Mouse (Mus musculus) MEL (cell line): ENCODE results near the gene Fgd1. TPM values are rescaled to one million over a fixed set of nuclear protein-coding genes. Genes with fewer than 3 reads are reported as not detected.

Experiments
- DNase-seq: peaks from one replicate; pipeline ENCODE4 v3.0.0; 2011; ENCODE audit warnings: low read depth, low spot score
- H3K27ac ChIP-seq: 2 replicates; pipeline ENCODE4 v1.5.1; 2012; ENCODE audit warnings: low read depth, mild to moderate bottlenecking, control low read depth, low read length, moderate library complexity; ENCODE audit not compliant: control insufficient read depth
- H3K27me3 ChIP-seq, 2 experiments: fragments of 150-350 bp in 1 of 2; sonication (generic) in 1 of 2; 2 replicates each; pipeline ENCODE4 v1.6.1; 2012; ENCODE audit warnings: low read length in 2 of 2, mild to moderate bottlenecking in 2 of 2, improper control_type of control experiment in 1 of 2, moderate library complexity in 1 of 2; ENCODE audit not compliant: insufficient read depth in 2 of 2, control insufficient read depth in 1 of 2
- H3K36me3 ChIP-seq, 2 experiments: 2 replicates each; pipeline ENCODE4 v1.6.1; 2012 to 2014; ENCODE audit warnings: low read length in 2 of 2, improper control_type of control experiment in 1 of 2, inconsistent platforms in 1 of 2, mild to moderate bottlenecking in 1 of 2; ENCODE audit not compliant: insufficient read depth in 2 of 2, control insufficient read depth in 1 of 2
- H3K4me1 ChIP-seq, 2 experiments: fragments of 150-350 bp in 1 of 2; sonication (generic) in 1 of 2; 2 replicates each; pipeline ENCODE4 v1.6.1; 2012; ENCODE audit warnings: low read length in 2 of 2, improper control_type of control experiment in 1 of 2, mild to moderate bottlenecking in 1 of 2; ENCODE audit not compliant: insufficient read depth in 2 of 2, control insufficient read depth in 1 of 2
- H3K4me3 ChIP-seq, 2 experiments: fragments of 150-350 bp in 1 of 2; sonication (generic) in 1 of 2; 2 replicates each; pipeline ENCODE4 v1.5.1; 2012; ENCODE audit warnings: low read depth in 2 of 2, low read length in 2 of 2, mild to moderate bottlenecking in 2 of 2, moderate library complexity in 2 of 2, control low read depth in 1 of 2, improper control_type of control experiment in 1 of 2; ENCODE audit not compliant: control insufficient read depth in 1 of 2, insufficient read depth in 1 of 2
- H3K79me2 ChIP-seq: 2 replicates; pipeline ENCODE4 v1.6.1; 2012; ENCODE audit warnings: mild to moderate bottlenecking, low read length, moderate library complexity; ENCODE audit not compliant: control insufficient read depth, poor library complexity, insufficient read depth
- H3K9ac ChIP-seq: 2 replicates; pipeline ENCODE4 v1.6.1; 2012; ENCODE audit warnings: low read depth, mild to moderate bottlenecking, control low read depth, low read length, moderate library complexity; ENCODE audit not compliant: control insufficient read depth, poor library complexity, severe bottlenecking
- H3K9me3 ChIP-seq: fragments of 150-350 bp; sonication (generic); replicated peaks from 2 replicates; pipeline ENCODE4 v1.6.1; 2012; ENCODE audit warnings: mild to moderate bottlenecking, low read length, improper control_type of control experiment, moderate library complexity; ENCODE audit not compliant: insufficient read depth
- ELF1 ChIP-seq: IDR thresholded peaks from 2 replicates; pipeline ENCODE4 v1.6.1; 2014; ENCODE audit warnings: low read depth, mild to moderate bottlenecking, inconsistent platforms, low read length, improper control_type of control experiment, moderate library complexity
- EP300 ChIP-seq, 2 experiments: IDR thresholded peaks; 2 replicates each; pipeline ENCODE4 v1.6.1; 2011; ENCODE audit warnings: improper control_type of control experiment in 2 of 2, low read length in 2 of 2, low read depth in 1 of 2, mild to moderate bottlenecking in 1 of 2
- GATA1 ChIP-seq: IDR thresholded peaks from 2 replicates; pipeline ENCODE4 v1.6.1; 2011; ENCODE audit warnings: low read depth, low read length, improper control_type of control experiment
- HCFC1 ChIP-seq: IDR thresholded peaks from 2 replicates; pipeline ENCODE4 v1.6.1; 2012; ENCODE audit warnings: low read depth, mild to moderate bottlenecking, inconsistent platforms, low read length, improper control_type of control experiment, moderate library complexity
- NRF1 ChIP-seq: IDR thresholded peaks from 2 replicates; pipeline ENCODE4 v1.6.1; 2014; ENCODE audit warnings: low read depth, mild to moderate bottlenecking, inconsistent platforms, low read length, improper control_type of control experiment, moderate library complexity; ENCODE audit not compliant: poor library complexity, insufficient read depth, severe bottlenecking
- RCOR1 ChIP-seq: IDR thresholded peaks from 2 replicates; pipeline ENCODE4 v1.6.1; 2012; ENCODE audit warnings: low read depth, mild to moderate bottlenecking, inconsistent platforms, low read length, improper control_type of control experiment
- TCF12 ChIP-seq: IDR thresholded peaks from 2 replicates; pipeline ENCODE4 v1.6.1; 2014; ENCODE audit warnings: low read depth, mild to moderate bottlenecking, inconsistent platforms, low read length, improper control_type of control experiment, moderate library complexity
- UBTF ChIP-seq: IDR thresholded peaks from 2 replicates; pipeline ENCODE4 v1.6.1; 2012; ENCODE audit warnings: low read depth, mild to moderate bottlenecking, inconsistent platforms, low read length, improper control_type of control experiment, moderate library complexity, borderline replicate concordance; ENCODE audit not compliant: insufficient read depth
- polyA plus RNA-seq, 2 experiments: library from polyadenylated mRNA; stranded (reverse) in 1 of 2; unstranded in 1 of 2; fragments of >175 nt in 1 of 2; fragments of >200 nt in 1 of 2; gene quantifications; 2 replicates each; pipeline versions ENCODE4 v1.2.1 to v1.2.4; 2012; ENCODE audit warnings: low replicate concordance in 2 of 2, low read depth in 1 of 2; ENCODE audit not compliant: insufficient read length in 2 of 2, insufficient read depth in 1 of 2, missing spikeins in 1 of 2
- total RNA-seq: library from RNA; depleted of rRNA; stranded (reverse); fragments of 300-350 nt; gene quantifications from 2 replicates; pipeline ENCODE4 v1.2.3, GENCODE M21; 2012

Gene Fgd1
- total and polyA plus RNA-seq, 3 experiments, result 0.06 to 0.31 TPM; not detected in 1

DNA sequence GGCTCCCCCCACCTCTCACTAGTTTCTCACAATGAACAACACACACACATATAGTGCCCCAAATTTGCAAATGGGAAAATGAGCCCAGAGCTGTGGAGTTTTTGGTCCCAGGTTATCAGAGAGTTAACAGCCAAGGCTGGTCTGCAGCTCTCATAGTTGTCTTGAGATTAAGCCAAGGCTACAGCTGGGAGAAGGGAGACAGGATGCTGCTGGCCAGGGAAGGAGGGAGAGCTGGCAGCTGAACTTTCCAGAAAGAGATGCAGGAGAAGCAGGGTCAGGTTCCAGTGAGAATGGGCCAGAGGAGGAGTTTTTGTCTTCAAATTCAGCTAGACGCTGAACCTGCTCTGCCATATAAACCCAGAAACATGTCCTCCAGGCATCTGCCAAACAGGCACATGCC is 13.4 kb downstream of the Fgd1 start:
- Histone ChIP-seq H3K9me3 (no peaks in the 10 kb centered on the region), H3K27ac (no peak overlapping the region), H3K79me2 (no peaks in the 10 kb centered on the region), H3K9ac (no peak overlapping the region), H3K4me1 (no peaks in the 10 kb centered on the region; a peak in 1 of 4 replicates), H3K4me3 (no peak overlapping the region), H3K27me3 (no peaks in the 10 kb centered on the region), H3K36me3 (no peaks in the 10 kb centered on the region)
- DNase-seq, result no peak
- no peak for TF ChIP-seq NRF1
- TF ChIP-seq TCF12, result no peak

DNA sequence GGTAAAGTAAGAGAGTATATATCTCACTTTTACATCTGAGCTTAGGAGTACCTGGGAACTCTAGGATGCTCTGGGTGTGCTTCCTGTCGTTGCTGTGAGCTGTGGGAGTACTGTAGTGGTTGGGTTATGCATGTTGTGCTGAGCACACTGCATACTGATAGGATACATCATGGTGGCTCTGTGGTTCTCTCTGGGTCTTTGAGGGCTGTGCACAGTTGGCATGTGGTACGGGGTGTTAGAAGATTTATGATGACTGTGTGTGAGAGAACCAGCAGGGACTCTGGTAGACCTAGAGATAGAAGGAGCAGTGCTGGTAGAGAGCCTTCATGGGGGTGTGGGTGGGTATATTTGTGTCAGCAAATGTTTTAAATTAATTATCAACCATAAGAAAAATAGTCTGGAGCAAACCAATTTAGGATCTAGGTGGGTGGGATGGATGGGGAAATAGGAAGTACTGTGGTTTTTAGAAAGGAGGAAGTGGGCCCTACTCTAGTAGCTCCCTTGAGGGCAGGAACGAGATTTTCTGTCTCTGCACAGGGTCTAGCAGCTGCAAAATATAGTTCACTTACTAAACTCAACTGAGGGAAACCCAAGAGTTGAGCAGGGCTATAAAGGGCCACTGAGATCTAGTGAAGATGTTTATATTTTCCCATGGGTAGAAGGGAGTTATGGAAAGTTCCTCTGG is 15.8 kb downstream of the Fgd1 start:
- H3K27ac ChIP-seq, result no peak overlapping the region
- peaks cover 0 to 5% of the 10 kb centered on the region in 2 experiments; a peak in 2 of 4 replicates for H3K36me3 ChIP-seq
- TF ChIP-seq EP300 (IDR thresholded peaks at IDR 0.05; ENCODE audit: low read depth in 1 of 2, low read length in 2 of 2) (peak in 1 of 2 experiments; percentile 44; a peak in 1 of 4 replicates), HCFC1 (no peak), RCOR1 (peak; percentile 28; the same call in 1 of the 2 replicates), ELF1 (peak; percentile 35; the same call in 1 of the 2 replicates), UBTF (no peak)
- H3K4me1 ChIP-seq, result peaks cover 0 to 8% of the 10 kb centered on the region in 2 experiments; a peak in 3 of 4 replicates
- peak; percentile 54 for DNase-seq
- no peaks in the 10 kb centered on the region for H3K9me3 ChIP-seq
- H3K27me3 ChIP-seq, result no peaks in the 10 kb centered on the region
- no peaks in the 10 kb centered on the region for H3K79me2 ChIP-seq
- no peak overlapping the region for H3K9ac ChIP-seq
- H3K4me3 ChIP-seq, result no peak overlapping the region

DNA sequence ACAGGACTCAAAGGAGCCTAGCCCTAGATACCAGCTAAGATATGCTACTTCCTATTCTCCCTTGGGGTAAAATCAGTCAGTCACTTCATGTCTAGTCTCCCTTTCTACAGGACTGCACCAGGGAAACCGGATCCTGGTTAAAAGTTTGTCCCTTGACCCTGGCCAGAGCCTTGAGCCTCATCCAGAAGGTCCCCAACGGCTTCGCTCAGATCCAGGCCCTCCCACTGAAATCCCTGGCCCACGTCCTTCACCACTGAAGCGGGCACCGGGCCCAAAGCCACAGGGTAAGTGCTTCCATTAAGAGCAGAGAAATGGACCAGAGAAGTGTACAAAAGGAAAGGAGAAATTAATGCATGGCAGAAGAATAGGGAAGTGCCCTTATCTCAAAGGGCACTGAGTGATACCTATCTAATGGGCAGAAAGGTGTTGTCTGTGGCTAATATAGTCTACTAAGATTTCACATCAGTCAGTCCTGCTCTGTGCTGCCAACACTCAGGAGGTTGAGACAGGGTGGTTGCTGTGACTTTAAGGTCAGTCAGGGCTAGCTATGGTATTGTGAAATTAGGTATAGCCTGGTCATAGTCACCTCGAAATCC is 20.2 kb downstream of the Fgd1 start:
- peak; percentile 18 for DNase-seq
- Histone ChIP-seq H3K9ac (no peak overlapping the region), H3K9me3 (no peaks in the 10 kb centered on the region), H3K36me3 (peaks cover 0 to 5% of the 10 kb centered on the region in 2 experiments; a peak in 2 of 4 replicates), H3K4me3 (no peak overlapping the region), H3K4me1 (peaks cover 0 to 10% of the 10 kb centered on the region in 2 experiments; a peak in 3 of 4 replicates), H3K27ac (no peak overlapping the region), H3K79me2 (no peaks in the 10 kb centered on the region), H3K27me3 (no peaks in the 10 kb centered on the region)
- TF ChIP-seq GATA1 (peak; percentile 78), HCFC1 (no peak), EP300 (IDR thresholded peaks at IDR 0.05; ENCODE audit: low read depth in 1 of 2, low read length in 2 of 2) (peak; percentile 9 to 67; a peak in 2 of 4 replicates)
